Mouse (Mus musculus): ENCODE results near the gene Mstn. TPM values are rescaled to one million over a fixed set of nuclear protein-coding genes. Genes with fewer than 3 reads are reported as not detected.

Gene Mstn
- 10 to 100 TPM; 68.6 to 81.2 TPM for total RNA-seq (2021)
- long read RNA-seq, experiment 1, transcript Mstn-201 (3 exons, 2,705 nt) = major isoform, 140 of 146 reads
- long read RNA-seq, experiment 1, partial matches to known transcripts = 4 of 146 reads
- long read RNA-seq, experiment 1, other reads (novel, unspliced or antisense) = 2 of 146 reads
- long read RNA-seq, experiment 2, transcript Mstn-201 (3 exons, 2,705 nt) = major isoform, 126 of 128 reads
- long read RNA-seq, experiment 2, partial matches to known transcripts = 0 of 128 reads
- long read RNA-seq, experiment 2, other reads (novel, unspliced or antisense) = 2 of 128 reads

DNA sequence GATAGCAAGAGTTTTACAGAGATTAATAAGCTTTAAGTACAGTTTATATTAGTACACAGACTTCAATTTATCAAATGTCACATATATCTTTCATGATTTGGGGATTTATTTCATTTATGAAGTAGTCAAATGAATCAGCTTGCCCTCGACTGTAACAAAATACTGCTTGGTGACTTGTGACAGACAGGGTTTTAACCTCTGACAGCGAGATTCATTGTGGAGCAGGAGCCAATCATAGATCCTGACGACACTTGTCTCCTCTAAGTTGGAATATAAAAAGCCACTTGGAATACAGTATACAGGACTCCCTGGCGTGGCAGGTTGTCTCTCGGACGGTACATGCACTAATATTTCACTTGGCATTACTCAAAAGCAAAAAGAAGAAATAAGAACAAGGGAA is at the start of gene Mstn:
Gene Mstn, plus strand, starts transcription at position 301 of the 400 bp plus-strand sequence.
- no peak for DNase-seq (ENCODE audit: low spot score in 2 of 2)

DNA sequence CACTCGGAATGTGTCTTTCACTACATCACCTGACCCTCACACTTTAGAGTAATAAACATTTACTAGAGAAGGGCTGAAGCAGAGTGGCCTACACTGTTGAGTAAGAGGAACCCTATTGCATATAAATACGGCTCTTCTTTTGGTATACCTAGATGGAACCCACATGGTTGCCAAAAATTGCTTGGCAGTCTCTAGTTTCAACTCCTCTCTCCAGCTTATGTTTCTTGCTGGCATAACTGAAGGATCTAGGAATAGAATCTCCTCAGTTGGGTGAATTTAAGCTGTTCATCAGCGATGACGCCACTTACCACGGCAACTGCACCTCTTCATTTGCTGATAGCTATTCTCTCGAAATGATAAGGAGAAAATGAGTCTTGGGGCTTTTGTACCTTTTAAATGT is 46.7 kb upstream of the Mstn start:
- no peak for DNase-seq (ENCODE audit: low spot score in 2 of 2)

DNA sequence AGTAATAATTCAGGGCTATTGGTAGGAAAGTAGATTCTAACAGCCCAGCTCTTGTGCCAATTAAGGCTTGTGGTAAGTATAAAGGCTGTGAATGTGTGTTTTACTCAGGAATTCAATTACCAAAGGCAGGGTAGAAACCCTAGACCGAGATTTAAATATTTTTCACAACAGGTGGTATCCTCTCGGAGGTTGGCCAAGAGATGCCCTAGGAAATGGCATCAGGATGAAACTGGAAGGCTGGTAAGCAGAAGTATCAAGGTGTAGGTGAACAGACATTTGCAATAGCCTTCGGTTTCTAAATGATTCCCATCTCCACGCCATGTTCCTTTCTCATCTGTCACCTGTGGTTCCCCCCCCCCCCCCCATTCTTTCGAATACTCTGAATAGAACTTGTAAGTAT is 45.8 kb upstream of the Mstn start:
- DNase-seq (ENCODE audit: low spot score in 2 of 2) = no peak

DNA sequence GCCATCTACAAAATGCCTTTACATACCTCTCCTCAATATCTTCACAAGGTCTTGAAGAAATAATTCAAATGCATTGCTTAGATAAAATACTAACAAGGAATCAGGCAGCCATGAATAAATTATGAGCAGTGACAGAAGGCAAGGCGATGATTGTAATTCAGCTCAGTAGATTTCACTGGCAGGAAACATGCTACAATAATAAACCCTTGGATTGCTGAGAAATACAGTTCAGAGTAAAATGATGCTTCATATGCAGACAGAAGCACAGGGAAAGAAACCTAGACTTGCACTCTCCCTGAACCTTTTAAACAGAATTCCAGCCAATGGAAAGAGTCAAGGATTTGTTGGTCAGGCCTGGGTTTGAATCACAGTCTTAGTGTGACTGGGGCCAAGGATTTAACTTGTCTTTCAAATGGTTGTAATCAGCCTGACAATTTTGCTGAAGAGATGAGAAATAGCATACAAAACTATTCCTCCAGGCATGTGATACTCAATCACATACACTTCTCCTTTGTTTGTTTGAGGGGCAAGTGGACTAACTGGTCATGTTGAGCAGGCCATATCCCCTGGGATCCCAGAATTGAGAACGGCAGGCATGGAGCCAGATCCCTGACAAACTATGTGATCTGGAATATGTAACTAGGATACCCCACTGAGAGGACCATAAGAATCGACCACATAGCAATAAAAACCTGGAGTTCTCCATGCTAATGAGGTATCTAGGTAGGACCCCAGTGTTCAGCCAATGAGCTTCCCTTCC is 42.5 kb upstream of the Mstn start:
- no peak for DNase-seq (ENCODE audit: low spot score in 2 of 2)

DNA sequence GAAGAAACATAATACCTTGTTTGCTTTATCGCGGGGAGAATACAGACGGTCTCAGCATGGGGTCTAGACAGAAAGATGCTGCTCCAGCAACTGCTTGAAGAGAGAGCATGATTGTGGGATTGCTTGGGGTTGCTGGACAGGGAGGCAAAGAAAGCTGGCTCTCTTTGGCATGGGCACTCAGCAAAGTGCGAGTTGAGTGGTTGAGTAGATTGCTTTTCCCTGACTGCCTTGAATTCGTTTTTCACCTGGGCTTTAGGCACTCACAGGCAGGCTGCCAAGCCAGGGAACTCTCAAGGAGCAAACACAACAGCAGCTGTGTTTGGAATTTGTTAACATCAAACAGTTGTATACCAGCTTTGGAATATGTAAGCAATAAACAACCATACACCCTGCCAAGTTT is 41.4 kb upstream of the Mstn start, which contains the start of gene 1700019D03Rik:
Gene 1700019D03Rik, minus strand, starts transcription at position 101 of the 400 bp plus-strand sequence.
- no peak for DNase-seq (ENCODE audit: low spot score in 2 of 2)

DNA sequence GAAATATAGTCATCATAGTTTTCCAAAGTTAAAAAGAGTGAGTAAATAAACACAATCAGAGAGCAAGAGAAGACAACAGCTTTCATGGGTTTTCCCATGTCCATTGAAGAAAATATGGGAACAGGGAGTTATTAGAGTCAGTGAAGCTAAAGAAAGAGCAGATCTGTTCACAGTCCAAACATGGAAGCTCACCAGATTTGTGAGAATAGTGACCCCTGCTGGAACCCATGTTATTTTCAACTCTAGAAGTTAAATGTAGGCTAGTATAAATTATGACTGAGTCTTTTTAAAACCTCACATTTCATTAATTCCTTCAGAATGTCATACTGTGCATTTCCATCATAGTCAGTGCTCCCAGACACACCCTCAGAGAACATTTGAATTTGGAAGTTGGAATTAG is 28.9 kb upstream of the Mstn start:
- no peak for DNase-seq (ENCODE audit: low spot score in 2 of 2)

DNA sequence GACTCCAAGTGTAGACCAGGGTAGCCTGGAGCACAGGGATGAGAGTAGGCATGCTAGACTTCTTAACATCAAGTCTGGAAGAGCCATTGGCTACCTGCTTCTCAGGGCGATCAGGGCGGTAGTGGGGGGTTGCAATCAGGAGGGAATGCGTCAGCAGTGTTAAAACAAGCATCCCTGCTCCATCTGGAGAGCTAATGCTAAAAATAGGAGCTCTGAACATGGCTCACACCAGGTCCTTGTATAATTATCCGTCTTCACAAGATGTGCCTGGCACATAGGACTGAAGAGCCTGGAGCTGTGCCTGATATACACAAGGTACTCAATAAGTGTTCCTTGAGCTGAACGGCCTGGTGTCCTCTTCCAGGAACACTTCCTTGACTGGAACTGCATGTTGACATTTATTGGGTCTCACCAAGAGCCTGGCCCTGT is 24.0 kb upstream of the Mstn start:
- DNase-seq (ENCODE audit: low spot score in 2 of 2) = no peak

DNA sequence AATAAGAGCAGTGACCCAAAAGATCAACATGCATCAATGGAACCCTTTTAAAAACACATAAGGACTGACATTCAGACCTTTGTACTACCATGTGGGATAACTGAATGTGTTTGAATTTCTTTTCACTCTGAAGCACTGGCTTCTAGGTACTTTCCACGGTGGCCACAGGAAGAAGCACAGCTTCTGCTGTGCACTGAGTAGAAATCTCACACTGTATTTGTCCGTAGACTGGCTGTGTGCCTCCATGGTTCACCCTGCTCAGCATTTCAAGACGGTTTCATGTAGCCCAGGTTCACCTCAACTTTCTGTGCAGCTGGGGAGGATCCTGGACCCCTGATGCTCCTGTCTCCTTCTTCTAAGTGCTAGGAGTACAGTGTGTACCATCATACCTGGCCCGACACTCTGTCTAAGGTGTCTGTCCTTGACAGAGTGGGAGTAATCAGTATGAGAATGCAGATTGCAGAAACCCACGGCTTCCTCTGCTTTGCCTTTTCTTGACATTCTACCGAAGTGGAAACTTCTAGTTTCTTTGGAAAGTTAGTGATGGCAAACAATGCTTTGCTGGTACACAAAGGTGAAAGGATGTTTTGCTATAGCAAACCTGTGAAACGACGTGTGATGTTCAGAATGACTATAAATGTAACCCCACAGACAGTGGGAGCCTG is 11.5 kb upstream of the Mstn start:
- DNase-seq (ENCODE audit: low spot score in 2 of 2) = no peak

DNA sequence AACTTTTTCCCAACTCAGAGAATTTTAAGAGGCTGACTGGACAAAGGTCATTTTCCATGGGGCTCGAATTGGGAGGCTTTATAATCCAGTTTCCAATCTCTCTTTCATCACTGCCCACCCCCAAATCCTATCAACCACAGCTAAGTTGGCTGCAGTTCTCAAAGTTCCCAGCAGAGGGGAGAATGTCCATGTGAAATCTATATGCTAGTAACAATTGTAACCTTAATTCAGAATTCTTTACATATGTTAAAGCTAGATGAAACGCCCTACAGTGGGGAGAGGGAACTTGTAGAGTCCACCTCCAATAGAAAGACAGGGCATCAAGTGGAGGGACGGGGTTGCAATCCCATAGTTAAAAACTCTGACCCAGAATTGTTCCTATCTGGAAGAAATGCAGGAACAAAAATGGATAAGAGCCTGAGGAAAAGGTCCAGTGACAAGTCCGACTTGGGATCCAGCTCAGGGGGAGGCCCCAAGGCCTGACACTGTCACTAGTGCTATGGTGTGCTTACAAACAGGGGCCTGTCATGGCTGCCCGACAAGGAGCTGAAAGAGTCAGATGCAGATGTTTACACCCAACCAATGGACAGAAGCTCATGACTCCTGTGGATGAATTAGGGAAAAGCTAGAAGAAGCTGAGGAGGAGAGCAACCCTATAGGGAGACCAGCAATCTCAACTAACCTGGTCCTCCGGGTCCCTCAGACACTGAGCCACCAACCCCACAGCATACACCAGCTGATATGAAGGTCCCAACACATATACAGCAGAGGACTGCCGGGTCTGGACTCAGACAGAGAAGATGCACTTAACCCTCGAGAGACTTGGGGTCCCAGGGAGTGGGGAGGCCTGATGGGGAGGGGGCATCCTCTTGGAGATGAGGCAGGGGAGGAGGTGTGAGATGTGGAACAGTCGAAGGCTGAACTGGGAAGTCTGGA is 8.1 kb upstream of the Mstn start:
- peak; percentile 21 to 51 for DNase-seq (ENCODE audit: low spot score in 2 of 2)

DNA sequence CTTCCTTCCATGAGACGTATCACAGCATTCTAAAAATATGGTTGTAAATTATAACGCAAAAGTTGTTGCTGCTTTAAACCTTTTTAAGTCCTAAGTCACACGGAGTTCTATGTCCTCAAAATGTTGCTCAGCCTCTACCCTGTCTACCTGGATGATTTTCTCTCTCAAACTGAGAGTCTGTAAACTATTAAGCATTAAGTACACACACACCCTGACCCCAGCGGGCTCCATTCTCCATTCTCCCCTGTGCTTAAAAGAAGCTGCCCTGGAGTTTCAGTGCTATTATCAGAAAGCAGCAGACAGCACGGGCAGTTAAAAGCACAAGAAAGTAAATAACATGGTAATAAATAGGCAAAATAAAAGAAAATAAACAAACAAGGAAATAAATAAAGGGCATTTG is 2.3 kb upstream of the Mstn start:
- no peak for DNase-seq (ENCODE audit: low spot score in 2 of 2)

DNA sequence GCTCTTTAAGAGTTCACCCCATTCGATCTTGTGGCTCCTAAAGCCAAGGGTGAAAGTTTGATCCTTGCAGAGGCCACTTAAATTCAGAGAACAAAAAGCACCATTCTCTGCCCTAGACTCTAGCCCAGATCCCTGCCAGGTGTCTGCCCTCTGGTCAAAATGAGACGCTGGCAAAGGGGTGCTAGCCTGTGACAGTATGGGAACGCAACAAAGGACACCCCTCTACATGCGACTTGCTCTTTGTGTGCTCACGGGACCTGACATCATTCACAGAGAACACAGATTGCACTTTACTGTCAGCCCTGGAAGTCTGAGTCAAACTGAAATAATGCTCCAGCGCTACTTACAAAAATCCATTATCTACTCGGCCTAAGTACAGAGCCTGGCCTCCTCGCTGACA is 941 bp upstream of the Mstn start:
- no peak for DNase-seq (ENCODE audit: low spot score in 2 of 2)

DNA sequence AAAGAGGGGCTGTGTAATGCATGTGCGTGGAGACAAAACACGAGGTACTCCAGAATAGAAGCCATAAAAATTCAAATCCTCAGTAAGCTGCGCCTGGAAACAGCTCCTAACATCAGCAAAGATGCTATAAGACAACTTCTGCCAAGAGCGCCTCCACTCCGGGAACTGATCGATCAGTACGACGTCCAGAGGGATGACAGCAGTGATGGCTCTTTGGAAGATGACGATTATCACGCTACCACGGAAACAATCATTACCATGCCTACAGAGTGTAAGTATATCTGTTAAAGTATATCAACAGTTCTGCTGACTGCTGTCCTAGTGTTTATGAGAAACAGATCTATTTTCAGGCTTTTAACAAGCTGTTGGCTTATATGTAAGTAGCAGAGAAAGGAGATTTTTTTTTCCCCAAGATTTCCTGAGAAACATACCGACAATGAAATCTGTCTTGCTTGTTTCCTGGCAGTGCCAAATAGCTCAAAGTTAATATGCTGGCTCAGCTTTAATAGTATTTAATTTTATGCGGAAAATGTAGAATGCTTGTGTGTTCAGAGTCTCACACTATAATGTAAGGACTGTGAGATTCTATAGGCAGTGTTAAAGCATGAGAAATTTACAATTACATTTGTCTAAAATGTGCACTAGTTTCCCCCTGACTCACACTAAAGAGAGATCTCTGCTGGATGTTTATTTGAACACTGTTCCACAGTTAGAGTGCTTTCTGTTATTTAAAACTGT is 600 bp downstream of the Mstn start:
- DNase-seq (ENCODE audit: low spot score in 2 of 2) = no peak

DNA sequence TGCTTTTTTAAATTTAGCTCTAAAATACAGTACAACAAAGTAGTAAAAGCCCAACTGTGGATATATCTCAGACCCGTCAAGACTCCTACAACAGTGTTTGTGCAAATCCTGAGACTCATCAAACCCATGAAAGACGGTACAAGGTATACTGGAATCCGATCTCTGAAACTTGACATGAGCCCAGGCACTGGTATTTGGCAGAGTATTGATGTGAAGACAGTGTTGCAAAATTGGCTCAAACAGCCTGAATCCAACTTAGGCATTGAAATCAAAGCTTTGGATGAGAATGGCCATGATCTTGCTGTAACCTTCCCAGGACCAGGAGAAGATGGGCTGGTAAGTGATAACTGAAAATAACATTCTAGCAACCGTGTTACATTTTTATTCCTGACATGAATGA is 2.5 kb downstream of the Mstn start:
- DNase-seq (ENCODE audit: low spot score in 2 of 2) = no peak

DNA sequence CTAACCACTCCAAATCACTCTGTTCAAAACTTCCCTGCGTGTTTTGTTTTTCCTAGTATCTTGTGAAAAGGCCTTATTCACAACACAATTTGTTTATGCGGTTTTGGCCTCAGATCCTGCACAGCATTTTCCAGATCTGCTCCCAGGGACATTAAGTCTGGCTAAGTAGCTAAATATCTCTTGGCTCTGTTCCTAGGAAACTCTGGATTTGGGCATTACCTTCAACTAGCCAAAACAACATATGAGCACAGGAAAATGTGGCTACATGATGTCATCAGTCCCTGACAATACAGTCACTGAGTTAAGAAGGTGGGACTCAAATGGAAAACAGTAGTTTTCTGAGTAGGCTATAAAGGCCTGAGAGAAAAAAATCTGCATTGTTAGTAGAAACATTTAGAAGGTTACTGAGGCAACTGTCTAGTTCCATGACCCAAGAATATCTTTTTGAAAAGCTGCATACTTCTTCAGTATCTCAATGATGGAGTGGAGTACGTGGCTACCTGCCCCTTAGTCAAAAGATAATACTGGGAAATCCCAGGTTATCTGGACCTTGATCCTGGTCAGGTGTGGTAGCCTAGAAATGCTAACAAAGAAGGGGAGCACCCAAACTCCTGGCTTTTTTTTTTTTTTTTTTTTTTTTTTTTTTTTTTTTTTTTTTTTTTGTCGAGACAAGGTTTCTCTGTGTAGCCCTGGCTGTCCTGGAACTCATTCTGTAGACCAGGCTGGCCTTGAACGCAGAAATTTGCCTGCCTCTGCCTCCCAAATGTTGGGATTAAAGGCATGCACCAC is 8.5 kb downstream of the Mstn start:
- DNase-seq (ENCODE audit: low spot score in 2 of 2) = no peak

DNA sequence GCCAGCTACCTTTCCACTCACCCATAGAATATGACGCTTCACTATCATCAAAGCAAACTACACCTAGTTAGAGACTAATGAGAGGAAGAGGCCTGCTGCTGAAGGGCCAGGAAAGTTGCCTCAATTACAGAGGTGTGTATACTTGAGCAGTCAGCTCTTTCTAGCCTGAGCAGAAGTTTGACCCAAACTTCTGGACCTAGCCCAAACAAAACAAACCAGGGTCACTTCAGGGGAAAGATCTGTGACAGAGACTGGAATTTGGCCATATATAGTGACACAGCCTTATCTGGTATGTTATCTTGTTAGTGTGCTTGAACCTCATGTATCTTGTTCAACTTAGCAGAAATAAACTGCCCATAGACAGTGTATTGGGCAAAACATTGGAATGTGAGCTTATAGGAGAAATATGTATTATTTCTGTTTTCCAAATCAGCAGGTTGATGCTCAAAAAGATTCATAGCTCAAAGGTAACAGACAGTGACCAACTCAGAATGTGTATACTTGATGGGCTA is 9.3 kb downstream of the Mstn start:
- DNase-seq (ENCODE audit: low spot score in 2 of 2) = no peak

DNA sequence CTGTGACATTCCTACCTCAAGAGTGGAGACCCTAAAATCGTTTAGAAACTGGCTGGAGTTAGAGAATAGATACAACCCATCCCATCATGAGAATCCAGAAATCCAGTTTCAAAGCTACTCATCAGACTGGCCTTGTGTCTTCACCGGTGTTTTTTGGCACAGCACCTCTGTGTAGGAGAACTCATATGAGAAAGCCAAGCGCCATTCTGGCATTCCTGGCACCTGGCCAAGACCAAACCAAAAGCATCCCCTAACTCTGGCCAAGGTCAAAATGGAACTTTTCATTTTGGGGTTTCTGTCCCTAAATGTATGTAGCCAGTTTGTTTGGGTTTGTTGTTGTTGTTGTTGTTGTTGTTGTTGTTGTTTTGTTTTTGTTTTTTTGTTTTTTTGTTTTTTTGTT is 15.2 kb downstream of the Mstn start:
- DNase-seq (ENCODE audit: low spot score in 2 of 2) = no peak

DNA sequence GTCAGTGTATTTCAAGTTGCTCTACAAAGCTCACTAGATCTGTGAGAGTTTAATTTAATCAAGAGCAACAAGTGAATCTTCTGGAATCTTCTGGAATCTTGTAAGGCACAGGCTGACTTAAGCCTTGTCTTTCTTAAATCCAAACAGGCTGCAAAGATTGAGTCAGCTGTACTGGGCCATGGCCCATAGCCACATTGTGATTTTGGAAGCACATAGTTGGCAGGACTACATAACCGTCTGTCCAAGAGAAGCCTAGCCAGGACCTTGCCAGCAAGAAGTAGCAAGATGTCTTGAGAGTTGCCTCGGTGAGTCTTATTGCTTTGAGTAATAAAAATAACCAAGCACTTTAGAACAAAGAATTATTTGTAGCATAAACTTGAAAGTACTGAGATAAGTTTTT is 18.4 kb downstream of the Mstn start:
- DNase-seq (ENCODE audit: low spot score in 2 of 2) = no peak

DNA sequence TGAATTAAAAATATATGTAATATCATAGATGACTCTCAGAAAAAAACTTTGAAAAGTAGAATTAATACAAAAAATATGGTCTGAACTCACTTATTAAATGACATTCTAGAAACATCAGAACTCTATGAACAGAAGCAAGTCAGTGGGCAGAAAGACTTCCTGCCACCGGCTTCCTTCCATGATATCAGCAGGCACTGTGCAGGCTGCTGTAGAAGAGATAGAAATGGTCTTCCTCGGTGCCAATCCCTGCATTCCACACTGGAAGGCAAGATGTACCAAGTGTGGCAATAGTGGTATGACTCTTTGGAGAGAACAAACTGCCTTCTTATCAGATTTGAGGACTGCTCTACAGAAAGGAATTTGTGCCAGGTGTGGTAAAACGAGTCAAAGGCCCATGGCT is 19.2 kb downstream of the Mstn start:
- DNase-seq (ENCODE audit: low spot score in 2 of 2) = no peak

DNA sequence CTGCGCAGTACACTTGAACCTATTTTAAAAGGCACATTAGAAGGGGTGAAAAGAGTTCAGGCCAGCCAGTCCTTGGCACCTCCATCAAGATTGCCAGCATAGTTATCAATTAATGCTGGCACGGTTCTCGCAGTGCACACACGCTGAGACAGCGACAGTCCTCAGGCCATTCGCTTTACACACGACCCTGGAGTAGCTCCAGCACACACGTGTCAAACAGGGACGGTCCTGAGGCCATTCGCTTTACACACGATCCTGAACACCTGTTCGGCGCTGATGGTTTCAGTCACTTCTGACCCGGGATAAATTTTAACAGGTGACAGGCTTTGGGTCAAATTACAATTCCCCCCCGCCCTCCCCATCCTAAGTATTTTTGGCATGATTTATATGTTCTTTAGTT is 23.8 kb downstream of the Mstn start:
- DNase-seq (ENCODE audit: low spot score in 2 of 2) = peak in 1 of 2 experiments; percentile 13

Measured in gastrocnemius, postnatal 4 days (tissue).